Mouse (Mus musculus) embryonic fibroblast, embryonic 13.5 days (primary cell): ENCODE data around the gene Tmem259.

ENCODE experiments used
- CTCF ChIP-seq: IDR thresholded peaks from 2 replicates; pipeline ENCODE4 v1.5.1; 2011; ENCODE audit warnings: mild to moderate bottlenecking, control low read depth, low read length, moderate library complexity, borderline replicate concordance; ENCODE audit not compliant: insufficient read depth
- POLR2A ChIP-seq: IDR thresholded peaks from 2 replicates; pipeline ENCODE4 v1.6.1; 2011; ENCODE audit warnings: low read depth, mild to moderate bottlenecking, control low read depth, low read length, moderate library complexity

DNA sequence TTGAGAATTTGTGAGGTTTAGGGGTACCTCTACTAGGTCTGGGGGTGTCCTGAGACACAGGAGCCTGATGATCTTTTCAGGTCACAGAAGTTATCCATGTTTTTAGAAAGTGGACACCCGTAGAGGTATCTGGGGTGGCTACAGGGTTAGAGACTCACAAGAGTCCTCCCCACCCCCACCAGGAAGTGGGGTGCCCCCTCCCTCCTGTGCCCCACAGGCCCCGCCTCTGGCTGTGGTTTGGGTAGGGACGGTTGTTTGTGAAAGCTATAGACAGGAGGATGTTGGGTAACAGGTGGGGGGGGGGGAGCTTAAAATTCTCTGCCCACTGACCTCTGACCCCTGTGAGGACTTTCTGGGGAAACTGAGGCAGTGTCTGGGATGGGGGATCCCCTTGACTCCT lies 33.2 kb upstream of the Tmem259 start:
- TF ChIP-seq CTCF (no peak), POLR2A (no peak)
